Mouse (Mus musculus) lung, embryonic 15.5 days (tissue): ENCODE data around the gene Mitf. TPM values are rescaled to one million over a fixed set of nuclear protein-coding genes. Genes with fewer than 3 reads are reported as not detected.

Source experiments
- ATAC-seq: fragments of 200-750 bp; cut with Nextera tagmentation; 2 replicates; pipeline ENCODE4 v1.8.0; 2017; ENCODE audit warnings: moderate number of reproducible peaks, borderline replicate concordance; ENCODE audit not compliant: low FRiP score, low TSS enrichment; ENCODE audit errors: extremely low read depth
- H3K27ac ChIP-seq: fragments of 300-500 bp; sonication (generic); 2 replicates; pipeline ENCODE4 v1.5.1; 2015; ENCODE audit warnings: moderate library complexity, mild to moderate bottlenecking, inconsistent platforms
- H3K27me3 ChIP-seq: fragments of 300-500 bp; sonication (generic); 2 replicates; pipeline ENCODE4 v1.6.1; 2015; ENCODE audit warnings: inconsistent platforms
- H3K36me3 ChIP-seq: fragments of 300-500 bp; sonication (generic); 2 replicates; pipeline ENCODE4 v1.6.1; 2015; ENCODE audit warnings: inconsistent platforms
- H3K4me1 ChIP-seq: fragments of 300-500 bp; sonication (generic); 2 replicates; pipeline ENCODE4 v1.6.1; 2015; ENCODE audit warnings: inconsistent platforms
- H3K4me2 ChIP-seq: fragments of 300-500 bp; sonication (generic); 2 replicates; pipeline ENCODE4 v1.6.1; 2015; ENCODE audit warnings: inconsistent platforms, mild to moderate bottlenecking, moderate library complexity
- H3K4me3 ChIP-seq: fragments of 300-500 bp; sonication (generic); 2 replicates; pipeline ENCODE4 v1.5.1; 2015; ENCODE audit warnings: mild to moderate bottlenecking, inconsistent platforms
- H3K9ac ChIP-seq: fragments of 300-500 bp; sonication (generic); 2 replicates; pipeline ENCODE4 v1.6.1; 2015; ENCODE audit warnings: inconsistent platforms
- H3K9me3 ChIP-seq: fragments of 300-500 bp; sonication (generic); 2 replicates; pipeline ENCODE4 v1.6.1; 2016; ENCODE audit warnings: inconsistent platforms
- WGBS: fragments of 180-500 bp; shearing (Covaris S2); methylation state at CpG from one replicate; pipeline ENCODE4 v1.1.7; 2015; 5-methylcytosine and 5-hydroxymethylcytosine counted together
- polyA plus RNA-seq: library from polyadenylated mRNA; unstranded; fragments of >200 nt; fragmentation: Nextera tagmentation; extraction: Ambion mirVana; gene quantifications from 2 replicates; pipeline ENCODE4 v1.2.1, GENCODE M21; 2015

The Mitf gene
- polyA plus RNA-seq: 1.6 and 1.9 TPM in 2 replicates

DNA sequence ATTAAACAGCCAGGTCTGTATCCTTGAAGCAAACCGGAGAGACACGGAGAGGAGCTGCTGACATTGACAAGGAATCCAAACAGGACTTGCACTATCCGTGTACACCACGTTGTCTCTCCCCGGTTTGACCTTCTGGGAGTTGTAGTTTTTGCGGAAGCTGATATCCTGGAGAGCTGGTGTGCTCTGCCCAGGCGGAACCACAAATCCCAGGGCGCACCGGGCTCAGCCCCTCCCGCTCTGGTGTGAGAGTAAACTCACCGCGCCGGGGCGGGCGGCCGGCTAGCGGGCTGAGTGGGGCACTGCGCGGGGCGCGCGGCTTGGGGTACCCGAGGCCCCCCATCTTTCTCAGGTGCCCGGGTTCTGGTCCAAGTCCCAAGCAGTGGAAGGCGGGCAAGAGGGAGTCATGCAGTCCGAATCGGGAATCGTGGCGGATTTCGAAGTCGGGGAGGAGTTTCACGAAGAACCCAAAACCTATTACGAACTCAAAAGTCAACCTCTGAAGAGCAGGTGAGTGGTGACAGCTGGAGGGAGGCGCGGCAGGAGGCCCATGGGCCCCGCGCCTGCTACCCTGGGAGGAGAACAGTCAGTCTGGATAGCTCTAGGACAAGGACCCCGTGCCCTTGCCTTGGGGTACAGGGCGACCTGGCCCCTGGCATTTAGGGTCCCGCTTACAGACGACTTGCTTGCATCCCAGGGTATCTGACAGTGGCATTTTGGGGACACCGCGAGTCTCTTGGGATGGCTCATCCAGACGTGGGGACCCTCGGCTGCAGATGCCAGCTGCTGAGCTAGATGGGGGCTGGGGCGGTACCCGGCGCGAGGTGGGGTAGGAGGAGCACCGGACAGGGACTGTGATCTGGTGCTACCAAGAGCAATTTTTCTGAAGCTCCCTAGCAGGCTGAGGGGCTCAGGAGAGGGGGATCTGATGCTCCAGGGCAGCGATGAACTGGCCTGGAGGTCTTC, at the start of gene Mitf:
Gene Mitf, plus strand, starts transcription at position 272 of the 963 bp plus-strand sequence.
- peak within 1 kb of the TSS; percentile 54 for H3K9ac ChIP-seq
- ATAC-seq: peak; percentile 100
- no peaks in the 10 kb centered on the region for H3K9me3 ChIP-seq
- peak within 1 kb of the TSS; percentile 67 for H3K4me3 ChIP-seq
- H3K27ac ChIP-seq: no peak within 1 kb of the TSS
- peak within 1 kb of the TSS; percentile 92 for H3K4me2 ChIP-seq
- H3K27me3 ChIP-seq: peaks cover 5% of the 10 kb centered on the region; the same call in 1 of the 2 replicates
- under 1% methylated on average over 51 of the region's 51 CpGs for WGBS
- H3K4me1 ChIP-seq: peaks cover 3% of the 10 kb centered on the region; the same call in 1 of the 2 replicates
- H3K36me3 ChIP-seq: no peaks in the 10 kb centered on the region

- Histone ChIP-seq H3K4me1 (no peaks in the 10 kb centered on the region), H3K4me2 (no peak overlapping the region), H3K27ac (no peak overlapping the region), H3K4me3 (no peak overlapping the region), H3K36me3 (no peaks in the 10 kb centered on the region), H3K9ac (no peak overlapping the region), H3K27me3 (no peaks in the 10 kb centered on the region), H3K9me3 (no peaks in the 10 kb centered on the region)
- ATAC-seq: no peak
- 64% methylated on average over 2 of the region's 2 CpGs for WGBS
Observed at GRCm38 (mm10) chr6:97757361-97757760, 49.5 kb upstream of the Mitf start.

DNA sequence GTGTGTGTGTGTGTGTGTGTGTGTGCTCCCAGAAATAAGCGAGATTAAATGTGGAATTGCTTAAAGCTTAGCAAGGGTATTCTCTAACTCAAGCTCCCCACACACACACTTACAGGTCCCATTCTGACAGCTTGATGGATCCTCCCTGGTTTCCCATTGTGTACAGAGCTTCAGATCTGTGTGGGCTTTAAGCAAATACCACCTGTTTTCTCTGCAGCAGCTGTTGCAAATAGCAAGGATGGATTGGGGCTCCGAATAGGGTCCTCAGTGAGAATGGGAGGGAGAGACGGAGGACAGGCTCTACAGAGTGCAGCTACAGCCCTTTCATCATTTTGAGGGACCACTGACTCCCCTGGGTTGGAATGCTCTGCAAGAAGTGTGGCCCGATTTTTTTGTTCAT, 48.0 kb upstream of the Mitf start:
- Histone ChIP-seq H3K27ac (no peak overlapping the region), H3K4me2 (no peak overlapping the region), H3K27me3 (no peaks in the 10 kb centered on the region), H3K36me3 (no peaks in the 10 kb centered on the region), H3K9me3 (no peaks in the 10 kb centered on the region), H3K9ac (no peak overlapping the region), H3K4me1 (no peaks in the 10 kb centered on the region), H3K4me3 (no peak overlapping the region)
- no peak for ATAC-seq
- whole genome bisulfite sequencing: 46% methylated on average over 4 of the region's 4 CpGs

DNA sequence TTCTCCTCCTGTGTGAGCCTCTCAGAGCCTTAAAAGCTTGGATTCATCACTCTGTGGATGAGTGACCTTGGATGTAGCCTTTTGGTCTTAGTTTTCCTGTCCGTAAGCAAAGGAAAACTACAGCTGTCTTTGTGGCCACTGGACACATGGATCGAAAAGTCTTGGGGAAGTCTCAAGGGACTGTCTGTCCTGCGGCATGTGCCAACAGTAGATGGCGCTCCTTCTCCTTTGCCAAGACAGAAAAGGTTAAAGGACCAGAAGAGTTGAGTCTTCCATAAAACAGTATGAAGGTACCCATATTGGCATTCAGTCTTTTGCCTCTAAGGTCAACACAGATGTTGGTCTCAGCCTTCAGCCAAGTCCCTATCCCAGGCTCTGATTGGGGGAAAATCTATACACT, 47.6 kb upstream of the Mitf start:
- Histone ChIP-seq H3K36me3 (no peaks in the 10 kb centered on the region), H3K9ac (no peak overlapping the region), H3K4me2 (no peak overlapping the region), H3K27me3 (no peaks in the 10 kb centered on the region), H3K4me1 (no peaks in the 10 kb centered on the region), H3K4me3 (no peak overlapping the region), H3K9me3 (no peaks in the 10 kb centered on the region), H3K27ac (no peak overlapping the region)
- 7% methylated on average over 4 of the region's 4 CpGs for WGBS
- ATAC-seq: 0 out of 2 replicates have a peak, but pooled peaks have one; percentile 31

DNA sequence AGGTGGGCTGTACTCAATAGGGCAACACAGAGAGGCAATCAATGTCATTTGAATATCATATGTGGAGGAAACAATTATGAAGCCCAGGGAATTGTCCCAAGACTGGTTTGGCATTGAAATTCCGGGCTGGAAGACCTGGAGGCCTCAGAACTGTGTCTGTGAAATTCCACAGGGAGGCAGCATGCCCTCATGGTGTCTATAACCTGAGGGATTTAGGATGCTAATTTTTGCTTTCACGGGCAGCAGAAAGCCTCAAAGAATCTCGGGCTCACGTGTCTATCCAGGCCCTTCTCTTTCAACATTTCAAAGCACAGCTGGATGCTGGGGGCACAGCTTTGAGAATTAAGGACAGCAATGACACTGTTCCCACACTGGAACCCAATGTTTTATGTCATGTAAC, 45.5 kb upstream of the Mitf start:
- Histone ChIP-seq H3K36me3 (no peaks in the 10 kb centered on the region), H3K4me1 (no peaks in the 10 kb centered on the region), H3K27ac (no peak overlapping the region), H3K9ac (no peak overlapping the region), H3K27me3 (no peaks in the 10 kb centered on the region), H3K9me3 (no peaks in the 10 kb centered on the region), H3K4me3 (no peak overlapping the region), H3K4me2 (no peak overlapping the region)
- ATAC-seq: no peak
- WGBS: 23% methylated on average over 4 of the region's 4 CpGs

GRCm38 (mm10) chr6:97763970-97764369, 42.9 kb upstream of the Mitf start:
- Histone ChIP-seq H3K27me3 (no peaks in the 10 kb centered on the region), H3K9ac (no peak overlapping the region), H3K27ac (no peak overlapping the region), H3K4me2 (no peak overlapping the region), H3K36me3 (no peaks in the 10 kb centered on the region), H3K4me1 (no peaks in the 10 kb centered on the region), H3K9me3 (no peaks in the 10 kb centered on the region), H3K4me3 (no peak overlapping the region)
- WGBS: 23% methylated on average over 3 of the region's 3 CpGs
- no peak for ATAC-seq

DNA sequence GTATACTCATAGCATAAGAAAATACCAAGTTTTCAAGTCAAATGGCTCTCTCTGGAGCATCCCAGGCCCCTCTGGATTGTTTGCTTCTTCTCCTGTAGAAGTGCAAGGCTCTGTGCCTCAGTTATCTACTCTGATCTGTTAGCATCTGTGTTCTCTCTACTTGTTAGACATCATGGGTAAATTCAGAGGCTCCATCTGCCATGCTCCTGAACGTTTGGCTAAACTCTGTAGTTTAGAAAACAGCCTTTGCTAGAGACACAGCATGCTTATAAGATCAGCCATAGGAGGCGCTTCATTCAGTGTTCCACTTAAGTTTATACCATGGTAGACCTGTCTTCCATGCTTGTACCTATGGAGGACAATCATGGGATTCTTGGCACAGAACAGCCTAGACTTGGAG, 39.0 kb upstream of the Mitf start:
- no peak overlapping the region for H3K9ac ChIP-seq
- no peak for ATAC-seq
- H3K9me3 ChIP-seq: no peaks in the 10 kb centered on the region
- no peaks in the 10 kb centered on the region for H3K36me3 ChIP-seq
- H3K27ac ChIP-seq: no peak overlapping the region
- H3K4me2 ChIP-seq: no peak overlapping the region
- H3K4me3 ChIP-seq: no peak overlapping the region
- 69% methylated on average over 2 of the region's 2 CpGs for WGBS
- no peaks in the 10 kb centered on the region for H3K4me1 ChIP-seq
- H3K27me3 ChIP-seq: no peaks in the 10 kb centered on the region

DNA sequence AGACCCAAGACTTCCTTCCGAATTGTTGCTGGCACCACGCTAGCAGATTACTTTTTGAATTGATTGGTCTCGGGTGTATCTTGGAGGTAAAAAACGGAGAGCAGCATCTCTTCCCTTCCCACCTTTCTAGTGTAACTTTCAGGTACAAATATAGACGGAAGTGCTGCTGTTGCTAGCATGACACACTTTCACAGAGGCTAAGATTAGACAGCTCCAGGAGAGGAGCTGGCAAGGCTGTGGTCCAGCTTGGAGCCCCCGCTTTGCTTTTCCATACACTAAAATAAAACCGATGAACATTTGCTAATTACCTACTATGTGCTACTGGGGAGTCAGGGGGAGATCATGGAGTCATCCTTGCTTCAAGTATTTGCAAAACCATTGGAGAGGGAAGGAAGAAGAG, 37.3 kb upstream of the Mitf start:
- no peaks in the 10 kb centered on the region for H3K9me3 ChIP-seq
- H3K4me3 ChIP-seq: no peak overlapping the region
- H3K9ac ChIP-seq: no peak overlapping the region
- ATAC-seq: no peak
- H3K36me3 ChIP-seq: no peaks in the 10 kb centered on the region
- no peak overlapping the region for H3K27ac ChIP-seq
- no peaks in the 10 kb centered on the region for H3K4me1 ChIP-seq
- H3K27me3 ChIP-seq: no peaks in the 10 kb centered on the region
- 83% methylated on average over 7 of the region's 7 CpGs for WGBS
- no peak overlapping the region for H3K4me2 ChIP-seq

DNA sequence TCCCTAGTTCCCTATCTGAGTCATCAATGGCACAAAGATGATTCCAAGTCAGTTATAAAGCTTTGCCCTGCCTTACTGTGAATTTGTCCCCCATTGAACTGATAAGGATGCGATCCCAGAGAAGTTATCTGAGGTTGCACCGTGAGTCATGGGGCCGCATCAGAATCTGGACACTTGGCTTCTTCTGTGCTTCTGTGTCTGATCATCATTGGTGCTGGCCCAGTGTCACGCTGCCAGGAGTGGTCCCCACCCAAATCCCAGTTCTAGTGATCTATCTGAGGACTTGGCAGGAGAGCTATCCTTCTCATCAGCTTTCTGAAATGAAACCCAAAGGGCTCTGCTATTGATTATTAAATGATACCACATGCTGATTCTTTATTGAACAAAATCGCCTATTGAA, 25.5 kb upstream of the Mitf start:
- H3K9ac ChIP-seq: no peak overlapping the region
- ATAC-seq: no peak
- H3K4me2 ChIP-seq: no peak overlapping the region
- 84% methylated on average over 5 of the region's 5 CpGs for WGBS
- no peaks in the 10 kb centered on the region for H3K27me3 ChIP-seq
- H3K4me3 ChIP-seq: no peak overlapping the region
- no peaks in the 10 kb centered on the region for H3K36me3 ChIP-seq
- H3K27ac ChIP-seq: no peak overlapping the region
- H3K9me3 ChIP-seq: no peaks in the 10 kb centered on the region
- no peaks in the 10 kb centered on the region for H3K4me1 ChIP-seq

DNA sequence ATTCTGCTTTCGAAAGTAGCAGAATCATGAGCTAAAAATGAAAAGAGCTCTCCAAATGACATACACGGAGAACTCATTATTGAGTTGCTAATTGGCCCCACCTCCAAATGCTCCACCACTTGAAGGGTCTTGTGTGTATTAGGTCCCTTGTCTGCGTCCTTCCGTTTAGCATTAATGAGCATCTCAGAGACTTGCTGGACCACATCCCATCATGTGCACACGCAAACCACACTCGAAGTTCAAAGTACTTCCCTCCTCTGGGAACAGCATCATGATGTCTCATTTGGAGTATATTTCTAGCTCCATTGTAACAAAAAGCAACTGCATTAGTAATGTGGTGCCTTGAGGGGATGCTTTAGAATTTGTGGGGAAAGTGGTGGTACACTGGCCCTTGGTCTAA, 24.6 kb upstream of the Mitf start:
- H3K36me3 ChIP-seq: no peaks in the 10 kb centered on the region
- H3K4me3 ChIP-seq: no peak overlapping the region
- H3K4me1 ChIP-seq: no peaks in the 10 kb centered on the region
- H3K9ac ChIP-seq: no peak overlapping the region
- no peak overlapping the region for H3K27ac ChIP-seq
- no peak for ATAC-seq
- no peak overlapping the region for H3K4me2 ChIP-seq
- H3K27me3 ChIP-seq: no peaks in the 10 kb centered on the region
- 86% methylated on average over 6 of the region's 6 CpGs for WGBS
- H3K9me3 ChIP-seq: no peaks in the 10 kb centered on the region

DNA sequence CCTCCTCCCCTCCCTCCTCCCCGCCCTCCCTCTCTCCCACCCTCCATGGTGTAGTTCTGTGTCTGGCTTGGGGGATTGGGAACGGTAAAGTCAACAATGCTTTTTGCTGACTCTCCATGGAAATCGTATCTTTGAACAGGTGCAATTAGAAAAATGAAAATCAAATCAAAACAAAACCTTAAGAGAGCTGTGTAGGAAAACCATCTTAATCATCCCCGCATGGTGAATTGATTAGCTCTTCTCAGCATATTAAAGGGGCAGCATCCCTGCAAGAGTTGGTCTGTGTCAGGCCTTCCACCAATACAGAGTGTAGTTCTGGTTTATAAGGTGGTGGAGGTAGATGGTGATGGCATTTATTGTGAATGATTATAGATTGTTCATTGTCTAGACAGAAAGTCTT, 20.0 kb upstream of the Mitf start:
- no peaks in the 10 kb centered on the region for H3K36me3 ChIP-seq
- WGBS: 77% methylated on average over 4 of the region's 4 CpGs
- no peak overlapping the region for H3K27ac ChIP-seq
- no peak overlapping the region for H3K9ac ChIP-seq
- no peak for ATAC-seq
- no peaks in the 10 kb centered on the region for H3K9me3 ChIP-seq
- no peaks in the 10 kb centered on the region for H3K4me1 ChIP-seq
- H3K4me2 ChIP-seq: no peak overlapping the region
- no peak overlapping the region for H3K4me3 ChIP-seq
- H3K27me3 ChIP-seq: no peaks in the 10 kb centered on the region

DNA sequence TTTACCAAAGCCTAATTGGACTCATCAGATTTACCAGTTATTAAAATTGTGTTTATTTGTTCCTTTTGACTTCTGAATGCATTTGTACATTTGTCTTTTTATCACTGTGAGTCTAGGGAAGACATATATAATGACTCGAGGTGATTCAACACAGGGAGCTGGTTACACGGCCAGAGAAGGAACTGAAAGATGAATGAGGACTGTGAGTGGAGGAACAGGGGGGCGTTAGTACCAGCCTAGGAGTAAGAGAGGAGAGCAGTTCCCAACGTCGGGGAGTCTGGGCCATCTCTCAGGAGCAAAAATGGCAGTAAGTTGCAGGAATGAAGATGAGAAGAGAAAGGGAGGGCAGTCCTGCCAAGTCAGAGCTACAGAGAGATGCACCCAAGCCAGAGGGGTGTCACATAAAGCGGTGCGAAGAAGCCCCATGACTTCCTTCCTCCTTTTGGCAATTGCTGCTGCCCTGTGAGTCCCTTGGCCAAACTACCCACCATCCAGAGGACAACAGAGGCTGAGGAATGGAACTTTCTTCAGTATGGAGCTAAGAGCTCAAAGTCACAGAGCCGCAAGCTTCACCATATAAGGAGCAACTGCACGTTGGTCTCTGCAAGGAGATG, 18.4 kb upstream of the Mitf start:
- WGBS: 68% methylated on average over 9 of the region's 9 CpGs
- Histone ChIP-seq H3K4me3 (no peak overlapping the region), H3K4me1 (no peaks in the 10 kb centered on the region)

More for the DNA sequence above, 18.4 kb upstream of the Mitf start:
- no peak for ATAC-seq
- no peaks in the 10 kb centered on the region for H3K9me3 ChIP-seq
- H3K9ac ChIP-seq: no peak overlapping the region
- H3K27me3 ChIP-seq: no peaks in the 10 kb centered on the region
- H3K27ac ChIP-seq: no peak overlapping the region
- H3K36me3 ChIP-seq: no peaks in the 10 kb centered on the region
- H3K4me2 ChIP-seq: no peak overlapping the region
